Mouse (Mus musculus): ENCODE results near the gene Pnpo. TPM values are rescaled to one million over a fixed set of nuclear protein-coding genes. Genes with fewer than 3 reads are reported as not detected.
A peak's percentile ranks its signal among the peaks of the same experiment; 100 is the strongest.

Pnpo gene
- polyA plus RNA-seq, 1 experiment from 2014 or later = 18.4 TPM

DNA sequence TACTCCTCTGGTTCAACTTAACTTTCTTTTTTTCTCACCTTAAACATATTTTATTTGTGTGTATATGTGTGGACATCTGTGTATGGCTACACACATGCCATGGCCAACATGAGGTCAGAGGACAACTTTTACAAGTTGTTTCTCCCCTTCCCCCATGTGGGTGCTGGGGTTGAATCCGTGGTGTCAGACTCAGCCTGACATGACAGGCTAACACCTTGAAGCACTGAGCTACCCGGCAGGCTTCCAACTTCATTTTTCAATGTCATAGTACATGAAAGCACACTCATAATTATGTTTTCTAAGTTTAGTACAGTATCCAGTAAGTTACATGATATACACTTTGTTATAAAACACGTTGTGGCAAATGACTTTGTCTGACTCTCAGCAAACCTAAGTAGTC is 26.6 kb upstream of the Pnpo start:
- DNase-seq (no peak), ATAC-seq (ENCODE audit: insufficient read depth) (no peak)
- H3K9ac ChIP-seq = no peak overlapping the region; the same call in 1 of the 2 replicates
- 0 out of 2 replicates have a peak, but pooled peaks cover 3% of the 10 kb centered on the region for H3K36me3 ChIP-seq (ENCODE audit: insufficient read depth)
- TF ChIP-seq CTCF (IDR thresholded peaks at IDR 0.05; ENCODE audit: low read depth) = no peak
- peaks cover 33% of the 10 kb centered on the region for H3K4me1 ChIP-seq (ENCODE audit: insufficient read depth)
- no peaks in the 10 kb centered on the region for H3K9me3 ChIP-seq (ENCODE audit: low read depth, low read length)
- peak overlapping the region; percentile 91 for H3K27ac ChIP-seq (ENCODE audit: low read depth)
- H3K27me3 ChIP-seq (ENCODE audit: insufficient read depth, low read length) = no peaks in the 10 kb centered on the region
- no peak overlapping the region for H3K4me2 ChIP-seq
- H3K4me3 ChIP-seq (ENCODE audit: low read depth, low read length) = no peak overlapping the region
- 24% methylated on average over 3 of the region's 3 CpGs for WGBS

DNA sequence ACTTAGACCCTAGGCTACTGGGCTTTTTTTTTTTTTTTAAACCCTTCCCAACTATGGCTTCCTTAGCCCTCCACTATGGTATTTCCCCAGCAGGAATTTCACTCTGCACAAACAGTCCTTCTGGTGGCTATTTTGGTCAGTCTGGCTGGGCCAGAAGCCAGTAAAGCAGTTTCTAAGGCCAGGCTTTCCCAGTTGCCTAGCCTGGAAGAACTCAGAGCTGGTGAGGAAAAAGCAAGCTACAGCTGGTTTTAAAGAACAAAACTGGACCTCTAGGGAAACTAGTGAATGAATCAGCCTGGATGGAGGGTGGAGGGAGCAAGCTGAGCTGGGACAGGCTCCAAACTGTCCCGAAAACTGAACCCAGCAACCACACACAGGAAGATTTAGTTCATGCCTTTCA is 26.0 kb upstream of the Pnpo start:
- H3K4me2 ChIP-seq = peak overlapping the region; percentile 32
- 38% methylated on average over 1 of the region's 1 CpGs for whole genome bisulfite sequencing
- no peaks in the 10 kb centered on the region for H3K9me3 ChIP-seq (ENCODE audit: low read depth, low read length)
- TF ChIP-seq CTCF (IDR thresholded peaks at IDR 0.05; ENCODE audit: low read depth) = no peak
- H3K9ac ChIP-seq = no peak overlapping the region; the same call in 1 of the 2 replicates
- H3K27ac ChIP-seq (ENCODE audit: low read depth) = peak overlapping the region; percentile 91
- H3K27me3 ChIP-seq (ENCODE audit: insufficient read depth, low read length) = no peaks in the 10 kb centered on the region
- H3K4me3 ChIP-seq (ENCODE audit: low read depth, low read length) = no peak overlapping the region
- 0 out of 2 replicates have a peak, but pooled peaks cover 3% of the 10 kb centered on the region for H3K36me3 ChIP-seq (ENCODE audit: insufficient read depth)
- H3K4me1 ChIP-seq (ENCODE audit: insufficient read depth) = peaks cover 33% of the 10 kb centered on the region
- DNase-seq (peak; percentile 80), ATAC-seq (ENCODE audit: insufficient read depth) (peak; percentile 39; the same call in 1 of the 2 replicates)

DNA sequence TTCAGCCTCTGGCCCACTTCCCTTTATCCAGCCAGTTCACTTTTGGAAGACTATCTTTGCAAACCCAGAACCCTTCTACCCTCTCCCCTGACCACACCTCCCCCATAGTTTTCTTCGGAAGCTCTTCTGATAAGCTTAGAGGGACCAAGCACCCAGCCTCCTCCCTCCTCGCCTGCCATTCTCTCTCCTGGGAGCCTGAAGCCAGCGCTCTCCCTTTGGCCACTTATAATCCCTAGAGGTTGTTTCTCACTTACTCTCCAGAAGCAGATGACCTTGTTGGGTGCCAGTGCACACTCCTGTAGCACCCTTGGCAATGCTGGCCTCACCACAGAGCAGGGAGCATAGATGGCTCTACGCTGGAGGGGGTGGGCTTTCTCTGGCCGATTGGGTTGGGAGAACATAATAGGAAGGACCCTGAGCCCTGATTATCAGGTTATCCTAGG is 25.5 kb upstream of the Pnpo start:
- Histone ChIP-seq H3K27ac (ENCODE audit: low read depth) (peak overlapping the region; percentile 91), H3K9me3 (ENCODE audit: low read depth, low read length) (no peaks in the 10 kb centered on the region), H3K9ac (peak overlapping the region; percentile 43), H3K4me1 (ENCODE audit: insufficient read depth) (peaks cover 33% of the 10 kb centered on the region), H3K4me2 (peak overlapping the region; percentile 32), H3K27me3 (ENCODE audit: insufficient read depth, low read length) (no peaks in the 10 kb centered on the region), H3K36me3 (ENCODE audit: insufficient read depth) (0 out of 2 replicates have a peak, but pooled peaks cover 3% of the 10 kb centered on the region), H3K4me3 (ENCODE audit: low read depth, low read length) (no peak overlapping the region)
- ATAC-seq (ENCODE audit: insufficient read depth) (peak; percentile 18; the same call in 1 of the 2 replicates), DNase-seq (no peak)
- WGBS = 59% methylated on average over 5 of the region's 5 CpGs
- TF ChIP-seq CTCF (IDR thresholded peaks at IDR 0.05; ENCODE audit: low read depth) = no peak

DNA sequence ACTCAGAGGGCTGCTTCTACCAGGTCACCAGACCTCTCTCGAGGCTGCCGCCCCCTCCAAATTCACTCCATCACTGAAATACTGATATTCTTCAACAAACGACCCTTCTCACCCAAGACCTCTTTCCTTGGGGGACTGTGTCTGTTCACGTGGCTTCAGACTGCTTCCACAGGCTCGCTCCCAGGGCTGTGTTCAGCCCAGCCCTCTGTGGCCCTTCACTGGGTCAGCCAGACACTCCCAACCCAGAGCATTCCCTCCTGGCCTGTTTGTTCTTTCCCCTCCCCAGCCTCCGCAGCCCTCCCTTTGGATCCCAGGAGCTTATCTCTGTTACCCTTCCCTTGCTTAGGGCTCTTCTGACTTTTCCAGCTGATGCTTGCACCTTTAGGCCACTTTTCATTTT is 24.7 kb upstream of the Pnpo start:
- ATAC-seq (ENCODE audit: insufficient read depth) = no peak
- Histone ChIP-seq H3K4me2 (no peak overlapping the region), H3K9ac (no peak overlapping the region), H3K9me3 (ENCODE audit: low read depth, low read length) (no peaks in the 10 kb centered on the region), H3K4me3 (ENCODE audit: low read depth, low read length) (no peak overlapping the region), H3K27me3 (ENCODE audit: insufficient read depth, low read length) (no peaks in the 10 kb centered on the region), H3K4me1 (ENCODE audit: insufficient read depth) (peaks cover 33% of the 10 kb centered on the region), H3K36me3 (ENCODE audit: insufficient read depth) (no peaks in the 10 kb centered on the region), H3K27ac (ENCODE audit: low read depth) (peak overlapping the region; percentile 91; the same call in 1 of the 2 replicates)
- DNase-seq = no peak
- WGBS = 23% methylated on average over 6 of the region's 6 CpGs
- no peak for TF ChIP-seq CTCF (IDR thresholded peaks at IDR 0.05; ENCODE audit: low read depth)

DNA sequence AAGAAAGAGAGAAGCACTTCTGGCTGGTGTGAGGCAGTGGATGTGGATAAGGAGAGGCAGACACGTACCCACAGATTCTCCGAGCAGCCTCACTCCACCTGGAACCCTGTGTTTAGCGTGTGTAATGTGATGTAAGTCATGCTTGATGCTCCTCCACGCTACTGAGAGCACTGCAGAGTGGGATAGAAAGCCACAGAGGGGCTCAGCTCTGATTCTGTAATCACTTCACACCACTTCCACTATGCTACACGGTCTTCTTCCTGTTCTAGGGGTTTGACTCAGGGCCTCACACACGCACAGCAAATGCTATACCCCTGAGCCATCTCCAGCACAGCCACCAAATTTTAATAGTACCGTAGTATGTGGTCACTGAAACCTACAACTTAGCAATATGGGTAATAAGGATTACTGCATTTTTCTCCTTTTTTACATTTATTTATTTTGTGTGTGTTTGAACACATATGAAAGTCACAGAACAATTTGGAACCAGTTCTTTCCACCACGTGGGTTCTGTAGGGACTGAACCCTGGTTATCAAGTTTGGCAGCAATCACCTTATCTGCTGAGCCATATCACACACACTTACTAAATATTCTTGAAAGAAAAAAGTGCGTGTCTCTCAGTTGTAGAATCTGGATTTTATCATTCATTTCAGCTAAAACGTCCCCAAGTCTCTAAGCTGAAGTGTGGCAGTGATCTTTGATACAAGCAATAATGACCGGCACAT is 23.9 kb upstream of the Pnpo start:
- TF ChIP-seq CTCF (IDR thresholded peaks at IDR 0.05; ENCODE audit: low read depth) = no peak
- Histone ChIP-seq H3K36me3 (ENCODE audit: insufficient read depth) (peaks cover 5% of the 10 kb centered on the region; the same call in 1 of the 2 replicates), H3K9me3 (ENCODE audit: low read depth, low read length) (no peaks in the 10 kb centered on the region), H3K4me2 (peak overlapping the region; percentile 42), H3K27me3 (ENCODE audit: insufficient read depth, low read length) (no peaks in the 10 kb centered on the region), H3K4me1 (ENCODE audit: insufficient read depth) (peaks cover 33% of the 10 kb centered on the region), H3K9ac (peak overlapping the region; percentile 21), H3K4me3 (ENCODE audit: low read depth, low read length) (no peak overlapping the region), H3K27ac (ENCODE audit: low read depth) (peak overlapping the region; percentile 91)
- no peak for ATAC-seq (ENCODE audit: insufficient read depth)
- DNase-seq = no peak
- WGBS = 58% methylated on average over 11 of the region's 11 CpGs

DNA sequence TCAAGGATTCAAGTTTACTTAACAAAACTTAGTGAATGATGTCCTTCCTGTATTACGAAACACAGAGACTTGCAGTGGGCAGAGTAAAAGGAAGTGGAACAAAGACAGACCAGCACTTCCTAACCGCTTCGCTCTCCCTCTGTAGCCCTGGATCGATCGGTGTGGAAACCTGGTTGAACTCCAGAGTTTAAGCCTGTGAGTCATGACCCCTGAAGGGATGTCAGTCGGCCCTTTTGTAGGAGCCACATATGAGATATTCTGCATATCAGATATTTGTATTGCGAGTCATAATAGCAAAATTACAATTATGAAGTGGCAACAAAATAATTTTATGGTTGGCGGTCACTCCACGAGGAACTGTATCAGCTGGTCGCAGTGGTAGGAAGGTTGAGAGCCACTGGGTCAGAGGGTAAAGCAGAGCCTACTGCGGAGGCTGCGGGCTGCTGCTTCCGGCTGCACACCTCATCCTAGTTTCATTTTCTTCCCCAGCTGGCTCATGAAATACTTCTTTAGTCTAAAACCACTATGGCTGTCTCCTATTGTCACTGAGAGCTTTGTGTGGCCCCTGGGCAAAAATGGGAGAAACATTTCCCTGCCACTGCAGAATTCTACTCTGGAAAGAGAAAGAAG is 23.2 kb upstream of the Pnpo start:
- Histone ChIP-seq H3K4me2 (peak overlapping the region; percentile 42), H3K9me3 (ENCODE audit: low read depth, low read length) (no peaks in the 10 kb centered on the region), H3K4me1 (ENCODE audit: insufficient read depth) (peaks cover 30% of the 10 kb centered on the region), H3K9ac (peak overlapping the region; percentile 21), H3K27me3 (ENCODE audit: insufficient read depth, low read length) (no peaks in the 10 kb centered on the region), H3K4me3 (ENCODE audit: low read depth, low read length) (no peak overlapping the region), H3K27ac (ENCODE audit: low read depth) (peak overlapping the region; percentile 68), H3K36me3 (ENCODE audit: insufficient read depth) (peaks cover 12% of the 10 kb centered on the region)
- ATAC-seq (ENCODE audit: insufficient read depth) = no peak
- peak; percentile 41 for DNase-seq
- TF ChIP-seq CTCF (IDR thresholded peaks at IDR 0.05; ENCODE audit: low read depth) = no peak
- WGBS = 76% methylated on average over 13 of the region's 13 CpGs

DNA sequence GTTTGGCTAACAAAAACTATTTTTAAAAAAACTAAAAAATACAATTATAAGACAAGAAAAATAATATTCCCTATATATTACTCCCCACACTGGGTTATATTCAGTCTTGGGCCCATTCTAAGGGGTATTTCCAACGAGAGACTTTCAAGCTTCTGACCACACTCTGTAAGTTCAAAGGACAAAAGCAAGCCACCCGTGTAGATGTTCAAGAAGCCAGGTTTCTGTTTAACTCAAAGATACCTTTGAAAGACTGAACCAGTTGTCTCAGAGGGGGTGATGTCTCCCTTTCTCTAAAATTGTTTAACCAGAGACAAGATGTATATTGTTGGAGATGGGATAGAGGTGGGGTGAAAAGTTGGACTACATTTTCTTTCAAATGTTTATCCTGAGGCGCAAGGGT is 22.4 kb upstream of the Pnpo start:
- Histone ChIP-seq H3K4me2 (no peak overlapping the region), H3K4me3 (ENCODE audit: low read depth, low read length) (no peak overlapping the region), H3K9ac (no peak overlapping the region), H3K27ac (ENCODE audit: low read depth) (no peak overlapping the region), H3K9me3 (ENCODE audit: low read depth, low read length) (no peaks in the 10 kb centered on the region), H3K36me3 (ENCODE audit: insufficient read depth) (peaks cover 20% of the 10 kb centered on the region), H3K27me3 (ENCODE audit: insufficient read depth, low read length) (no peaks in the 10 kb centered on the region), H3K4me1 (ENCODE audit: insufficient read depth) (peaks cover 30% of the 10 kb centered on the region)
- ATAC-seq (ENCODE audit: insufficient read depth) (no peak), DNase-seq (no peak)
- 84% methylated on average over 3 of the region's 3 CpGs for WGBS
- no peak for TF ChIP-seq CTCF (IDR thresholded peaks at IDR 0.05; ENCODE audit: low read depth)

Data from lung, embryonic 14.5 days (tissue).